In the genomic region with DNA sequence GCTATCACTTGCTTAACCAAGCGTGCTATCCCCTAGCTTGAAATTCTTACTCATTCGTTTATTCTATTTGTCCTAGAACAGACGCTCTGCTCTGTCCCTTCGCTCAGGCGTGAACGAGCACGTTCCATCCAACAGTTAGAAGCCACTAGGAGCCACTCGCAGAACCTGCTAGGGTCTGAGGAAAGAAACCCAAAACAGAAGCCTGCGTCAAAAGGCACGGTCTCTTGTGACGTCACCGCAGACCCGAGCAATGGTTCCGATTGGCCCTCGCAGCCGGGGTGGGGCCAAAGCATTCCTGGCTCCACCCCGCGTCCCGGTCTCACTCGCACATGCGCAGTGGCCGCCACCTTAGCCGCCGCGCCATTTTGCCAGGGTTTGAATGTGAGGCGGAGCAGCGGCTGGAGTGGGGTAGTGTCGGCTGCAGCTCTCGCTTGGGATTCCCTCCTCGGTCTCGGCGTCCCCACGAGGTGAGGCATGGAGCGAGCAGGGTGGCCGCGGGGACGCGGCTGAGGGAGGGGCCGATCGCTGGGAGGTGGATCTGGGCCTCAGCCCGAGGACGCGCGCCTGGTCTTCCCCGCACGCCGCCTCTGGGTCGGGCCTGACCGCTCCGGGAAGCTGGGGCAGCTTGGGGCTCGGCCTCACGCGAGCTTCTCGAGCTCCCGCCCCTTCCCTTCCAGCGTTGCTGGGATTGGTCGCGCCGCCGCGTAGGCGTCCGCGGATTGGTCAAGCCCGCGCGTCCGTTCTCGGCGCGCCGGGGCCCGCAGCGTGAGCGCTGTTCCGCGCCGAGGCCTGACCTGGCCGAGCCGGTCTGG, we compare ENCODE assay signal across 8 mouse cellular contexts. TPM values are rescaled to one million over a fixed set of nuclear protein-coding genes. Genes with fewer than 3 reads are reported as not detected.
DNase-seq lines count a peak whose midpoint lies in the region; ATAC-seq and TF ChIP-seq lines count a peak whose summit lies in the region.

TSS of gene Cse1l (plus strand) at position 330 of the 812 bp plus-strand sequence.

- H3K9ac ChIP-seq in kidney, embryonic 14.5 days (ENCODE audit: low read depth, low read length): peak within 1 kb of the TSS; percentile 97
- peak within 1 kb of the TSS; percentile 83 for H3K9ac ChIP-seq in limb, embryonic 15.5 days

- no peaks in the 10 kb centered on the region for H3K27me3 ChIP-seq in kidney, embryonic 14.5 days (ENCODE audit: control insufficient read depth, insufficient read depth, low read length)
- H3K27me3 ChIP-seq in limb, embryonic 15.5 days: no peaks in the 10 kb centered on the region

- WGBS in kidney, embryonic 14.5 days: under 1% methylated on average over 78 of the region's 80 CpGs
- WGBS in limb, embryonic 15.5 days: under 1% methylated on average over 80 of the region's 80 CpGs

- DNase-seq in A20 (ENCODE audit: low read depth, low spot score): peak; percentile 98
- peak; percentile 95 to 96 for DNase-seq in heart, adult 9 months (ENCODE audit: low spot score in 2 of 2)
- peak; percentile 93 to 96 for DNase-seq in monocyte, adult 2 months (ENCODE audit: low read depth in 1 of 2, low spot score in 2 of 2)
- peak; percentile 95 to 96 for DNase-seq in spleen, postnatal 36 days (ENCODE audit: low spot score in 2 of 2)

- peak; percentile 98 for ATAC-seq in kidney, embryonic 14.5 days (ENCODE audit: low FRiP score, low TSS enrichment)
- peak; percentile 97 for ATAC-seq in limb, embryonic 15.5 days (ENCODE audit: insufficient number of reproducible peaks, low FRiP score, low TSS enrichment, low read depth)

- no peak for TF ChIP-seq POLR2A in bone marrow macrophage, adult 2 months (IDR thresholded peaks at IDR 0.05; ENCODE audit: borderline replicate concordance, low read depth, low read length)
- peak; percentile 89 for TF ChIP-seq POLR2A in embryonic fibroblast, embryonic 13.5 days (IDR thresholded peaks at IDR 0.05; ENCODE audit: low read depth, low read length)

- peaks cover 9% of the 10 kb centered on the region for H3K4me1 ChIP-seq in bone marrow macrophage, adult 2 months (ENCODE audit: control insufficient read depth, insufficient read depth, low read length)
- H3K4me1 ChIP-seq in embryonic fibroblast, embryonic 13.5 days (ENCODE audit: control insufficient read depth, insufficient read depth, low read length): peaks cover 2% of the 10 kb centered on the region; the same call in 1 of the 2 replicates
- H3K4me1 ChIP-seq in kidney, embryonic 14.5 days (ENCODE audit: control insufficient read depth, insufficient read depth, low read length): peaks cover 11% of the 10 kb centered on the region; the same call in 1 of the 2 replicates
- peaks cover 15% of the 10 kb centered on the region for H3K4me1 ChIP-seq in limb, embryonic 15.5 days

- H3K36me3 ChIP-seq in kidney, embryonic 14.5 days (ENCODE audit: control insufficient read depth, insufficient read depth, low read length): peaks cover 7% of the 10 kb centered on the region; the same call in 1 of the 2 replicates
- peaks cover 4% of the 10 kb centered on the region for H3K36me3 ChIP-seq in limb, embryonic 15.5 days

- peak within 1 kb of the TSS; percentile 95 for H3K27ac ChIP-seq in bone marrow macrophage, adult 2 months (ENCODE audit: insufficient read depth, low read depth, low read length)
- H3K27ac ChIP-seq in embryonic fibroblast, embryonic 13.5 days (ENCODE audit: insufficient read depth, low read length): peak within 1 kb of the TSS; percentile 86
- H3K27ac ChIP-seq in kidney, embryonic 14.5 days (ENCODE audit: low read depth, low read length): peak within 1 kb of the TSS; percentile 98
- peak within 1 kb of the TSS; percentile 98 for H3K27ac ChIP-seq in limb, embryonic 15.5 days

- peak within 1 kb of the TSS; percentile 95 for H3K4me2 ChIP-seq in kidney, embryonic 14.5 days (replicated peaks; ENCODE audit: low read depth, low read length)
- H3K4me2 ChIP-seq in limb, embryonic 15.5 days: peak within 1 kb of the TSS; percentile 82

- peak within 1 kb of the TSS; percentile 96 for H3K4me3 ChIP-seq in bone marrow macrophage, adult 2 months (ENCODE audit: insufficient read depth, low read length)
- H3K4me3 ChIP-seq in embryonic fibroblast, embryonic 13.5 days (ENCODE audit: insufficient read depth, low read length): peak within 1 kb of the TSS; percentile 95
- peak within 1 kb of the TSS; percentile 90 for H3K4me3 ChIP-seq in kidney, embryonic 14.5 days (ENCODE audit: low read length)
- H3K4me3 ChIP-seq in limb, embryonic 15.5 days: peak within 1 kb of the TSS; percentile 88

- no peaks in the 10 kb centered on the region for H3K9me3 ChIP-seq in kidney, embryonic 14.5 days (ENCODE audit: control insufficient read depth, low read length)
- no peaks in the 10 kb centered on the region for H3K9me3 ChIP-seq in limb, embryonic 15.5 days

- no peak for TF ChIP-seq CTCF in bone marrow macrophage, adult 2 months (IDR thresholded peaks at IDR 0.05; ENCODE audit: low read depth, low read length)
- TF ChIP-seq CTCF in embryonic fibroblast, embryonic 13.5 days (IDR thresholded peaks at IDR 0.05; ENCODE audit: borderline replicate concordance, insufficient read depth, low read length): no peak

RNA-seq across cellular contexts. Expression of gene Cse1l, which starts in this region (rescaled TPM):
- polyA plus RNA-seq in bone marrow macrophage, adult 2 months (2012; ENCODE audit: insufficient read depth, insufficient read length, missing spikeins): 29.7 and 35.3 TPM in 2 replicates
- polyA plus RNA-seq in embryonic fibroblast, embryonic 13.5 days (2011; ENCODE audit: insufficient read length, low read depth, missing spikeins): 118 and 130 TPM in 2 replicates
- 135 and 187 TPM in 2 replicates for polyA plus RNA-seq in kidney, embryonic 14.5 days (2014; fragmentation: Nextera tagmentation; extraction: Ambion mirVana)
- 83.7 and 86.2 TPM in 2 replicates for polyA plus RNA-seq in limb, embryonic 15.5 days (2015; fragmentation: Nextera tagmentation; extraction: Ambion mirVana)

Comparison
In these comparisons a context has a peak if more than half of its experiments do, and no peak if none do; other contexts are left out.
1. Peak in every context shown above with its lines: DNase-seq, ATAC-seq, H3K4me3 ChIP-seq and H3K27ac ChIP-seq.